24 mouse cellular contexts compared by ENCODE assay signal in the genomic region with DNA sequence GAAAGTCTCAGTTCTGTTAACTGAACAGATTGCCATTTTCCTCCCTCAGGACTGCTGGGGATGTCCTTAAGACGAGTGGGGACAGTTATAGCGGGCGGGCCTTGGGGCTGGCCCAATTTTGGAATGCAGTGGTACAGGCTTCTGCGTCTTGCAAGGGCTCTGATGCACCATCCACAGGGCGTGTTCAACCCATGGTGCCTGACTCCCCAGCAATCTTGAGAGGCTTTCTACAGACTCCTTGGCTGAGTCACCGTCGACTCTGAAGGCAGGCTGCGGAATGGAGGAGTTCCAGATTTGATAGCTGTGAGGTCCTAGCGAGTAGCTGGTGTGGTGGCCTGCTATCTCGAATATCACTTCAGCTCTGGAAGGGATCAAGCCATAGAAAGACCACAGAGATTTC. TPM values are rescaled to one million over a fixed set of nuclear protein-coding genes. Genes with fewer than 3 reads are reported as not detected.
DNase-seq lines count a peak whose midpoint lies in the region; ATAC-seq lines count a peak whose summit lies in the region.
"Had no signal": no experiment of that assay in that cellular context is flagged by ENCODE, and none has a peak within 500 bp of the region (broad histone marks: within the 10 kb centered on the region; RNA-seq: fewer than 3 reads in every experiment).

No protein-coding gene starts in this region.

- H3K27ac ChIP-seq in limb, embryonic 15.5 days, result no peak overlapping the region
- H3K27ac ChIP-seq in limb, embryonic 10.5 days, result no peak overlapping the region
- H3K27ac ChIP-seq: forebrain, embryonic 12.5 days; gastrocnemius, adult 2 months; hindbrain, embryonic 15.5 days; limb, embryonic 12.5 days; midbrain, embryonic 12.5 days had no signal

- H3K36me3 ChIP-seq in limb, embryonic 15.5 days, result no peaks in the 10 kb centered on the region
- no peaks in the 10 kb centered on the region for H3K36me3 ChIP-seq in limb, embryonic 10.5 days
- H3K36me3 ChIP-seq: forebrain, embryonic 12.5 days; hindbrain, embryonic 15.5 days; limb, embryonic 12.5 days; midbrain, embryonic 12.5 days had no signal

- H3K9ac ChIP-seq in limb, embryonic 15.5 days, result no peak overlapping the region
- H3K9ac ChIP-seq: forebrain, embryonic 12.5 days; hindbrain, embryonic 15.5 days; limb, embryonic 12.5 days; liver, postnatal 0 days; midbrain, embryonic 12.5 days had no signal

- no peak overlapping the region for H3K4me2 ChIP-seq in limb, embryonic 15.5 days
- H3K4me2 ChIP-seq: forebrain, embryonic 12.5 days; hindbrain, embryonic 15.5 days; limb, embryonic 12.5 days; midbrain, embryonic 12.5 days had no signal

- peaks cover 11% of the 10 kb centered on the region for H3K4me1 ChIP-seq in limb, embryonic 15.5 days
- peaks cover 10% of the 10 kb centered on the region for H3K4me1 ChIP-seq in limb, embryonic 10.5 days

- no peaks in the 10 kb centered on the region for H3K9me3 ChIP-seq in limb, embryonic 15.5 days
- no peaks in the 10 kb centered on the region for H3K9me3 ChIP-seq in limb, embryonic 10.5 days (replicated peaks)
- H3K9me3 ChIP-seq: forebrain, embryonic 12.5 days; hindbrain, embryonic 15.5 days; limb, embryonic 12.5 days; midbrain, embryonic 12.5 days had no signal

- DNase-seq in limb, embryonic 10.5 days (ENCODE audit: low spot score), result no peak
- peak; percentile 75 to 76 for DNase-seq in frontal cortex, adult 2 months (ENCODE audit: extremely low spot score in 1 of 2, low spot score in 1 of 2)
- peak; percentile 44 to 94 for DNase-seq in left cerebral cortex, postnatal 25 days (ENCODE audit: low spot score in 2 of 2)
- DNase-seq in spleen, postnatal 36 days (ENCODE audit: low spot score in 2 of 2), result no peak
- no peak for DNase-seq in thymus, postnatal 36 days
- DNase-seq: adrenal gland, postnatal 10 days; cerebellum, adult 2 months; gastrocnemius, adult 2 months; heart, adult 18-20 months; kidney, adult 11 months; kidney, postnatal 25 days; liver, postnatal 0 days; lung, postnatal 4 days; thymus, postnatal 4 days had no signal

- intact Hi-C loops in left cerebral cortex, postnatal 25 days (cut with DNase I), result loop anchor here (1.0 to 5.0 kb wide), 4 partner anchors 30 to 168 kb away; no protein-coding TSS in a partner anchor

- ATAC-seq in limb, embryonic 15.5 days (ENCODE audit: insufficient number of reproducible peaks, low FRiP score, low TSS enrichment, low read depth), result peak; percentile 30; the same call in 1 of the 2 replicates
- no peak for ATAC-seq in megakaryocyte progenitor cell, adult 5-6 weeks (replicated peaks; ENCODE audit: poor library complexity)
- ATAC-seq: liver, postnatal 0 days had no signal

- no peaks in the 10 kb centered on the region for H3K27me3 ChIP-seq in limb, embryonic 15.5 days
- no peaks in the 10 kb centered on the region for H3K27me3 ChIP-seq in limb, embryonic 10.5 days (ENCODE audit: low read depth, poor library complexity, severe bottlenecking)
- H3K27me3 ChIP-seq: forebrain, embryonic 12.5 days; hindbrain, embryonic 15.5 days; limb, embryonic 12.5 days; midbrain, embryonic 12.5 days had no signal

- H3K4me3 ChIP-seq in limb, embryonic 15.5 days, result no peak overlapping the region
- H3K4me3 ChIP-seq in limb, embryonic 10.5 days, result no peak overlapping the region
- H3K4me3 ChIP-seq: forebrain, embryonic 12.5 days; gastrocnemius, adult 2 months; hindbrain, embryonic 15.5 days; limb, embryonic 12.5 days; midbrain, embryonic 12.5 days had no signal

- 71% methylated on average over 10 of the region's 10 CpGs for WGBS in limb, embryonic 15.5 days
- 90% methylated on average over 10 of the region's 10 CpGs for WGBS in limb, embryonic 10.5 days

RNA-seq across cellular contexts. Expression of a gene that starts 30.6 kb away (rescaled TPM):
- polyA plus RNA-seq in limb, embryonic 15.5 days (2015; fragmentation: Nextera tagmentation; extraction: Ambion mirVana), result 12.8 and 14.4 TPM in 2 replicates
- 11.5 and 11.7 TPM in 2 replicates for polyA plus RNA-seq in limb, embryonic 10.5 days (2016; fragmentation: Nextera tagmentation; extraction: Ambion mirVana)
- 138 and 144 TPM in 2 replicates for polyA plus RNA-seq in frontal cortex, adult 2 months (2012; rRNA removed)
- total RNA-seq in left cerebral cortex, postnatal 25 days (2021), result 100 to 1,000 TPM; 104 to 108 TPM
- total RNA-seq in megakaryocyte progenitor cell, adult 5-6 weeks (2015), result not detected in 2 replicates
- not detected in 2 replicates for total RNA-seq in megakaryocyte progenitor cell, adult 5-6 weeks (2017)
- total RNA-seq: MEL; neutrophil, adult 5-6 weeks had no signal

RNA-seq across cellular contexts. Expression of a gene that starts 45.2 kb away (rescaled TPM):
- not detected in 2 replicates for polyA plus RNA-seq in limb, embryonic 15.5 days (2015; fragmentation: Nextera tagmentation; extraction: Ambion mirVana)
- not detected in 2 replicates for polyA plus RNA-seq in limb, embryonic 10.5 days (2016; fragmentation: Nextera tagmentation; extraction: Ambion mirVana)
- 0.06 TPM in 1 of 2 replicates, not detected in the other for polyA plus RNA-seq in frontal cortex, adult 2 months (2012; rRNA removed)
- not detected for total RNA-seq in left cerebral cortex, postnatal 25 days (2021)
- not detected in 2 replicates for total RNA-seq in megakaryocyte progenitor cell, adult 5-6 weeks (2015)
- not detected in 2 replicates for total RNA-seq in megakaryocyte progenitor cell, adult 5-6 weeks (2017)
- total RNA-seq: adrenal gland, postnatal 10 days; gastrocnemius, adult 2 months; heart, adult 18-20 months; MEL; neutrophil, adult 5-6 weeks had no signal
- polyA plus RNA-seq: cerebellum, adult 2 months; forebrain, embryonic 12.5 days; heart, embryonic 16.5 days; hindbrain, embryonic 15.5 days; limb, embryonic 12.5 days; liver, postnatal 0 days; midbrain, embryonic 12.5 days; stomach, embryonic 16.5 days had no signal

Comparison
In these comparisons a context has a peak if more than half of its experiments do, and no peak if none do; other contexts are left out.
1. DNase-seq: peak in frontal cortex, adult 2 months (2 of 2) and left cerebral cortex, postnatal 25 days (2 of 2); none in limb, embryonic 10.5 days (single experiment), spleen, postnatal 36 days (0 of 2) and thymus, postnatal 36 days (0 of 2).